Mouse (Mus musculus) limb, embryonic 14.5 days (tissue): ENCODE data around the gene Iqce. TPM values are rescaled to one million over a fixed set of nuclear protein-coding genes. Genes with fewer than 3 reads are reported as not detected.

Source experiments
- ATAC-seq: fragments of 200-750 bp; cut with Nextera tagmentation; 2 replicates; pipeline ENCODE4 v1.8.0; 2017; ENCODE audit warnings: low read depth, moderate number of reproducible peaks, moderate TSS enrichment; ENCODE audit not compliant: low FRiP score
- DNase-seq: peaks from one replicate; pipeline ENCODE4 v3.0.0-alpha.2; 2015; ENCODE audit warnings: low spot score
- H3K27ac ChIP-seq: fragments of 300-500 bp; sonication (generic); replicated peaks from 2 replicates; pipeline ENCODE4 v1.5.1; 2014; ENCODE audit warnings: low read depth, mild to moderate bottlenecking, low read length, moderate library complexity, mixed read lengths
- H3K27me3 ChIP-seq: fragments of 300-500 bp; sonication (generic); 2 replicates; pipeline ENCODE4 v1.6.1; 2014; ENCODE audit warnings: low read length, mixed read lengths; ENCODE audit not compliant: control insufficient read depth, insufficient read depth
- H3K36me3 ChIP-seq: fragments of 300-500 bp; sonication (generic); 2 replicates; pipeline ENCODE4 v1.6.1; 2014; ENCODE audit warnings: mild to moderate bottlenecking, low read length, moderate library complexity, mixed read lengths; ENCODE audit not compliant: control insufficient read depth, insufficient read depth
- H3K4me1 ChIP-seq: fragments of 300-500 bp; sonication (generic); 2 replicates; pipeline ENCODE4 v1.6.1; 2014; ENCODE audit warnings: antibody characterized with exemption, low read length, mixed read lengths; ENCODE audit not compliant: control insufficient read depth, insufficient read depth
- H3K4me2 ChIP-seq: fragments of 300-500 bp; sonication (generic); replicated peaks from 2 replicates; pipeline ENCODE4 v1.6.1; 2014; ENCODE audit warnings: low read depth, mild to moderate bottlenecking, low read length, moderate library complexity; ENCODE audit not compliant: severe bottlenecking
- H3K4me3 ChIP-seq: fragments of 300-500 bp; sonication (generic); replicated peaks from 2 replicates; pipeline ENCODE4 v1.5.1; 2014; ENCODE audit warnings: low read length
- H3K9ac ChIP-seq: fragments of 300-500 bp; sonication (generic); 2 replicates; pipeline ENCODE4 v1.6.1; 2014; ENCODE audit warnings: mild to moderate bottlenecking, low read depth, low read length, moderate library complexity; ENCODE audit not compliant: severe bottlenecking
- H3K9me3 ChIP-seq: fragments of 300-500 bp; sonication (generic); 2 replicates; pipeline ENCODE4 v1.6.1; 2016; ENCODE audit warnings: low read length; ENCODE audit not compliant: control insufficient read depth
- POLR2A ChIP-seq: fragments of 200-500 bp; IDR thresholded peaks from 2 replicates; pipeline ENCODE4 v1.8.0; 2012; ENCODE audit warnings: inconsistent platforms, mild to moderate bottlenecking, moderate library complexity, borderline replicate concordance; ENCODE audit not compliant: insufficient read depth, insufficient read length; ENCODE audit errors: extremely low read depth
- WGBS: fragments of 180-500 bp; shearing (Covaris S2); extraction: QIAGEN DNeasy Blood & Tissue Kit; methylation state at CpG from one replicate; pipeline ENCODE4 v1.1.7; 2014; 5-methylcytosine and 5-hydroxymethylcytosine counted together
- polyA plus RNA-seq, 2 experiments: library from polyadenylated mRNA; depleted of rRNA in 1 of 2; stranded (reverse) in 1 of 2; unstranded in 1 of 2; fragments of >200 nt; fragmentation: Nextera tagmentation in 1 of 2; extraction: Ambion mirVana in 1 of 2; gene quantifications; 2 replicates each; pipeline versions ENCODE4 v1.2.1 to v1.2.3; 2012 to 2014

Gene Iqce
- polyA plus RNA-seq, 2 experiments, result 23.4 to 38.3 TPM

DNA sequence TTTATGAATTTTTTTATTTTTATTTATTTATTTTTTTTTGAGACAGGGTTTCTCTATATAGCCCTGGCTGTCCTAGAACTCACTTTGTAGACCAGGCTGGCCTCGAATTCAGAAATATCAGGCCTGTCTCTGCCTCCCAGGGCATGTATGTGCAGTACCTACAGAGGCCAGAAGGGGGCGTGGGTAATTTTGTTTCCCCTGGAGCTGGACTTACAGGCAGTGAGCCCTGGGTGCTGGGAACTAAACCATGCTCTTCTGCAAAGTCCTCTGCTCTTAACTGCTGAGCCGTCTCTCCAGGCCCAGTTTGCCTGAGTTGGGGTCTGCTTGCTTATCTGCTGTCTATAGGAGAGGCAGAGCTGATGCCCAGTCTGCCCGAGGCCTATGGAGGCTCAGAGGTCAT, 30.0 kb upstream of the Iqce start:
- Histone ChIP-seq H3K4me1 (no peaks in the 10 kb centered on the region), H3K9me3 (no peaks in the 10 kb centered on the region), H3K4me3 (no peak overlapping the region), H3K27ac (no peak overlapping the region), H3K9ac (no peak overlapping the region), H3K27me3 (peaks cover 22% of the 10 kb centered on the region; the same call in 1 of the 2 replicates), H3K4me2 (no peak overlapping the region), H3K36me3 (no peaks in the 10 kb centered on the region)
- DNase-seq (no peak), ATAC-seq (no peak)
- TF ChIP-seq POLR2A, result no peak
- WGBS, result 66% methylated on average over 4 of the region's 4 CpGs

DNA sequence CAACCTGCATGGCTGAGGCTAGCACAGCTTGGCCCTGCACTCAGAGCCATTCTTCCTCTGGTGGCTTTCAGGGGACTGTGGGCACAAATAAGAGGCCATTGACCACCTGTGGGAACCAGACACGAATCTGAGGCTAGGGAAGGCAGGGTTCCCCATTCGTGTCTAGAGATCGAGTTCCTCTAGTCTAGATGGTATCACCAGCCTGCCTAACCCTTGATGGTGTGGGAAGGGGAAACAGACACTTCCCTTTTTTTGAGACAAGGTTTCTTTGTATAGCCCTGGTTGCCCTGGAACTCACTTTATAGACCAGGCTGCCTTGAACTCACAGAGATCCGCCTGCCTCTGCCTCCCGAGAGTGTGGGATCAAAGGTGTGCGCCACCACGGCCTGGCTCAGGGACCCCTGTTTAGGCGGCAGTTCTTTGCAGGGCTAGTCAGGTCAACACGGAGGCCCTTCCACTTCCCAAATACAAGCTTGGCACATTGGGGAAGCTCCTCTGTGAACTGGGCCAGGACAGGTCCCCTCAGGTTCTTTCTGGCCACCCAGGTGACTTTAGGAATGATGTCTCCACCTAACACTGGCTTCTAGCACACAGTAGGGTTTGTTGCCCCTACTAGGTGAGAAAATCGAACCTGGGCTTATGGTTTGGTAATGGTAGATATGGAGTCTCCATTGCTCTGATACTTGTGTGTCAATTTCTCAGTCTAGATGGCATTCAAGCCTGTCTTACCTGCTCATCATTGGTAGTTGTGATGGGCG, 29.0 kb upstream of the Iqce start:
- H3K4me3 ChIP-seq, result no peak overlapping the region
- no peak overlapping the region for H3K27ac ChIP-seq
- no peaks in the 10 kb centered on the region for H3K4me1 ChIP-seq
- no peak overlapping the region for H3K9ac ChIP-seq
- 0 out of 2 replicates have a peak, but pooled peaks cover 14% of the 10 kb centered on the region for H3K27me3 ChIP-seq
- no peak for TF ChIP-seq POLR2A
- no peaks in the 10 kb centered on the region for H3K36me3 ChIP-seq
- DNase-seq, result no peak
- ATAC-seq, result no peak
- no peak overlapping the region for H3K4me2 ChIP-seq
- no peaks in the 10 kb centered on the region for H3K9me3 ChIP-seq
- WGBS, result 90% methylated on average over 11 of the region's 11 CpGs

DNA sequence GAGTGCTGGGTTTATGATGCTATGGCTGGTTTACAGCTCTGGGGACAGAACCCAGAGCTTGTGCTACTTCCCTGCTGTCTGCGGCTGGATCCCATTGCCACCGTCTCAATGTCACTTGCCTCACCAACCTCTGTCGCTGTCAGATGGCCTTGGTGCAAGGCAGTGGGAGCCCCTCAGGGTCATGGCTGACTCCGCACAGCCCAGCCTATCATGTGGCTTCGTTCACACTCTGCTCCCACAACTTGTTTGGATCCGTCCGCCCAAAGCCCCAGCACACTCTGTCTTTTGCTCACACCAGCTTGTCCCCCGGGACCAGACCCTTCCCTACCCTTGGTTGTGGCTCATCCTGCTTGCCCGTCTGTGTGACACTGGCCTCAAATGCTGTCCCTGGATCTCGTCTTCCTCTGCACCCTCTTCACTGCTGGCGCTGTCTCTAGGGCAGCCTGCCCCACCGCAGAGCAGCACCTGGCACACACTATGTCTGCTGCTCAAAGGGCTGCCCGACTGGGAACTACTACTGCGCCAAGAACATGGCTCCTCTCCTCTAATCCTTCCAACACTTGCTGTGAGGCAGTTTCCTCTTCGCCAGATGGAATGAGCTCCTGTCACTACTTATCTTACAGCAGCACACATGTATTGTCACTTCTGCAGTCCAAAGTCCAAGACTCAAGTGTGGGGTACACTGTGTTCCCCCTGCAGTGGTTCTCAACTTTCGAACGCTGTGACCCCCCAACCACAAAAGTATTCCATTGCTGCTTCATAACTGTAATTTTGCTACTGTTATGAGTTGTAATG, 25.0 kb upstream of the Iqce start:
- ATAC-seq (no peak), DNase-seq (no peak)
- no peak overlapping the region for H3K9ac ChIP-seq
- 78% methylated on average over 17 of the region's 17 CpGs for WGBS
- H3K27me3 ChIP-seq, result no peaks in the 10 kb centered on the region
- H3K4me1 ChIP-seq, result no peaks in the 10 kb centered on the region
- TF ChIP-seq POLR2A, result no peak
- no peak overlapping the region for H3K27ac ChIP-seq
- no peak overlapping the region for H3K4me3 ChIP-seq
- no peaks in the 10 kb centered on the region for H3K36me3 ChIP-seq
- no peaks in the 10 kb centered on the region for H3K9me3 ChIP-seq
- no peak overlapping the region for H3K4me2 ChIP-seq

DNA sequence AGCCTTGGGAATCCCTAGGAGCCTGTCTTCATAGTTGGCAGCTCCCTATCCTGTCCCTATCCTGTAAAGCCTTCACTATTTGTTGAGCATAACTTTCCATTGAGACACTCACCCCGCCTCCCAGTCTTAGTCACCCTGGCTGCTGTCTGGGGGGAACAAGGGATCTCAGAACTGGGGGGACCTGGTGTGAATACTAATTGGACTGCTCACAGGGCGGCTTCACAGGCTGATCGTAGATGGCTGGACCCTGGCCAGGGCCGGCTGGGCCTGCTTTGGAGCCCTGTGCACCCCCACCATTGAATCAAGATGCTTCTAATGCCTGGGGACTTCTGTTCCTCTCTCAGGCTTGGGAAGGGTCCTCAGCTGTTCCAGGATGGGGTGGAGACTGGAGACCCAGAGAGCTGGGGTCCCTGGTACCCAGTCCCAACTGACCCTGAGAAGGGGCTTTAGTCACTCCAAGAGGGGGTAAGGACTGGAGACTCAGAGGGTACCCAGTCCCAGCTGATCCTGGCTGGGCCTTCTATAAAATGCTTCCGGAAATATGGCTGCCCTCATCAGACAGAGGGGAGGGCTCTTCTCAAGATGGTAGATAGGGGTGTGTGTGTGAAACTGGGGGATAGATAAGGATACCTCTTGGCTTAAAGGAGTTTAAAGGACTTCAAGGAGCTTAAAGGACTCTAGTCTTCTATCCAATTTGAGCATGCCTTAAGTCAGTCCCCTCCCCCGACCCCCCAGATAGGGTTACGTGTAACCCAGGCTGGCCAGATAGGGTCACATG, 24.1 kb upstream of the Iqce start:
- no peaks in the 10 kb centered on the region for H3K36me3 ChIP-seq
- H3K4me2 ChIP-seq, result no peak overlapping the region
- TF ChIP-seq POLR2A, result no peak
- WGBS, result 81% methylated on average over 7 of the region's 7 CpGs
- ATAC-seq, result no peak
- H3K9ac ChIP-seq, result no peak overlapping the region
- no peak overlapping the region for H3K4me3 ChIP-seq
- no peak for DNase-seq
- H3K27me3 ChIP-seq, result no peaks in the 10 kb centered on the region
- H3K9me3 ChIP-seq, result no peaks in the 10 kb centered on the region
- H3K4me1 ChIP-seq, result no peaks in the 10 kb centered on the region
- no peak overlapping the region for H3K27ac ChIP-seq

DNA sequence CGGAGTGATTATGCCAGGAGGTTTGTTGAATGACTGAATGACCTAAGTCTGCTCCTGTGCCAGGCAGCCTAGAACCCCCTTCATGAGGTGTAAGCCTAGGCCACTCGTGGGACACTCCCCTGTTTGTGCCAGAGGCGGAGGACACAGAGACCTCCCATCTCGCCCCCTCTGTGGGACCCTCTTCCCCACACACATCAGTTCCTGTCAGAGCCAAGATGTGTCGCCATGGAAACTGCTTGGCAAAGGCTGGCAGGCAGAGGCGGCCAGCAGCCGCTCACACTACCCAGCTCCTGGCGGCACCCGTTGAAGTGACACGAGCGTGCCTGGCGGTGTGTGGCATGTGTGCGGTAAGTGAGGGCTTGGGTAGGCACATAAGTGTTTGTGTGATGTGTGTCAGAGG, 21.6 kb upstream of the Iqce start, which contains the start of gene Amz1:
Amz1 (plus strand) TSS at position 306 of the 400 bp plus-strand sequence.
- Histone ChIP-seq H3K27me3 (no peaks in the 10 kb centered on the region), H3K4me1 (no peaks in the 10 kb centered on the region), H3K36me3 (peaks cover 9% of the 10 kb centered on the region), H3K27ac (no peak within 1 kb of the TSS), H3K9me3 (no peaks in the 10 kb centered on the region), H3K4me3 (no peak within 1 kb of the TSS), H3K4me2 (no peak within 1 kb of the TSS), H3K9ac (no peak within 1 kb of the TSS)
- DNase-seq, result no peak
- no peak for ATAC-seq
- 87% methylated on average over 13 of the region's 13 CpGs for WGBS
- no peak for TF ChIP-seq POLR2A
